7 mouse cellular contexts compared by ENCODE assay signal in the genomic region with DNA sequence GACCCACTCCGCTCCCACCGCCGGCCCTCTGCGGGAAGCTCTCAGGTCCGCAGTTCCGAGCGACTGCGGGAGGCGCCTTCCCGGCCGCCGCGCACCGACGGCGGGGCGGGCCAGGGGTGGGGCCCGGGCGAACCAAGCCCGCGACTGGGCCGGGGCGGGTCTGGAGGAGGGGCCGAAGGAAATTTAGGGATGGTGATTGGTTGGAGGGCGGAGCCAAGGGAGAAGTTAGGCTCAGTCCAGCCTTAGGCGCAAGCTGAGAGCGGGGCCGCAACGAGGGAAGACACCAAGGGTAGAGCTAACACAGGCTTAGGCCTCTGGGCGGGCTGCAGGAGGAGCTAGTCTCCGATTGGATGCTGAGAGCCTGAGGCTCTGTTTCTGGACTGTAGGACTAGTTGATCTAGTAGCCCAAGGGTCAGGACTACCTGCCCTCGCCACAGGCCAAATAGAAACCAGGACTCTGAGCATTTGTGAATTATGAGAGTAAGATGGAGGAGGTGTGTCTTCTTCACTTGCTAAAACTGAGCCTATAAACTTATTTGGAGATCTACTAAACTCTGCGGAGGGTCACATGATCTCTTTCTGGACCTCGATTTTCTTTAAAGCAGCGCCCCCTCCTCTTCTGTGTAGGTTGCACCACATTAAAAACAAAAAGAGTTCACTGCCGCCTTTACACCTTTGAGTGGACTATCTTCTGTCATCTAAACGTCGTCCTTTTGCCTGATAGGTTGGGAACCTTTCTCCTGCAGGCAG. TPM values are rescaled to one million over a fixed set of nuclear protein-coding genes. Genes with fewer than 3 reads are reported as not detected.
DNase-seq lines count a peak whose midpoint lies in the region; ATAC-seq and TF ChIP-seq lines count a peak whose summit lies in the region.

Gnai2 (minus strand) TSS at position 89 of the 750 bp plus-strand sequence.

- H3K9ac ChIP-seq in embryonic facial prominence, embryonic 13.5 days: peak within 1 kb of the TSS; percentile 93
- H3K9ac ChIP-seq in limb, embryonic 12.5 days (replicated peaks): peak within 1 kb of the TSS; percentile 90
- H3K9ac ChIP-seq in midbrain, embryonic 15.5 days: peak within 1 kb of the TSS; percentile 90

- peak within 1 kb of the TSS; percentile 99 for H3K4me2 ChIP-seq in embryonic facial prominence, embryonic 13.5 days
- peak within 1 kb of the TSS; percentile 100 for H3K4me2 ChIP-seq in limb, embryonic 12.5 days
- H3K4me2 ChIP-seq in midbrain, embryonic 15.5 days: peak within 1 kb of the TSS; percentile 97

- 3% methylated on average over 38 of the region's 38 CpGs for WGBS in embryonic facial prominence, embryonic 13.5 days
- WGBS in kidney, adult 2 months: 5% methylated on average over 38 of the region's 38 CpGs
- 4% methylated on average over 38 of the region's 38 CpGs for WGBS in limb, embryonic 12.5 days
- 5% methylated on average over 35 of the region's 38 CpGs for WGBS in midbrain, embryonic 15.5 days

- peak; percentile 62 for TF ChIP-seq POLR2A in kidney, adult 2 months (IDR thresholded peaks at IDR 0.05; ENCODE audit: low read depth, low read length)

- no peaks in the 10 kb centered on the region for H3K27me3 ChIP-seq in embryonic facial prominence, embryonic 13.5 days
- no peaks in the 10 kb centered on the region for H3K27me3 ChIP-seq in kidney, adult 2 months (replicated peaks; ENCODE audit: control insufficient read depth, insufficient read depth, low read length)
- no peaks in the 10 kb centered on the region for H3K27me3 ChIP-seq in limb, embryonic 12.5 days
- H3K27me3 ChIP-seq in midbrain, embryonic 15.5 days (replicated peaks): no peaks in the 10 kb centered on the region

- H3K9me3 ChIP-seq in embryonic facial prominence, embryonic 13.5 days: no peaks in the 10 kb centered on the region
- H3K9me3 ChIP-seq in limb, embryonic 12.5 days: no peaks in the 10 kb centered on the region
- no peaks in the 10 kb centered on the region for H3K9me3 ChIP-seq in midbrain, embryonic 15.5 days

- ATAC-seq in embryonic facial prominence, embryonic 13.5 days (ENCODE audit: insufficient number of reproducible peaks, insufficient read depth, low FRiP score, low TSS enrichment, low read depth): peak; percentile 92
- peak; percentile 96 for ATAC-seq in limb, embryonic 12.5 days (ENCODE audit: insufficient number of reproducible peaks, insufficient read depth, low FRiP score, low TSS enrichment, low read depth)
- ATAC-seq in midbrain, embryonic 15.5 days (replicated peaks): peak; percentile 90

- peaks cover 5% of the 10 kb centered on the region; the same call in 1 of the 2 replicates for H3K36me3 ChIP-seq in embryonic facial prominence, embryonic 13.5 days
- H3K36me3 ChIP-seq in kidney, adult 2 months (ENCODE audit: control insufficient read depth, insufficient read depth, low read length): no peaks in the 10 kb centered on the region
- peaks cover 6% of the 10 kb centered on the region; the same call in 1 of the 2 replicates for H3K36me3 ChIP-seq in limb, embryonic 12.5 days
- H3K36me3 ChIP-seq in midbrain, embryonic 15.5 days (replicated peaks): no peaks in the 10 kb centered on the region

- peak; percentile 96 for DNase-seq in adrenal gland, postnatal 25 days
- DNase-seq in heart, adult 18-20 months: peak; percentile 98 to 99
- DNase-seq in kidney, adult 2 months: peak; percentile 99
- DNase-seq in spleen, postnatal 10 days (ENCODE audit: low spot score in 2 of 2): peak; percentile 95 to 98

- H3K4me3 ChIP-seq in embryonic facial prominence, embryonic 13.5 days: peak within 1 kb of the TSS; percentile 84
- H3K4me3 ChIP-seq in kidney, adult 2 months (ENCODE audit: insufficient read depth, low read depth, low read length): peak within 1 kb of the TSS; percentile 71
- H3K4me3 ChIP-seq in limb, embryonic 12.5 days (replicated peaks): peak within 1 kb of the TSS; percentile 78
- H3K4me3 ChIP-seq in midbrain, embryonic 15.5 days: peak within 1 kb of the TSS; percentile 76

- TF ChIP-seq CTCF in kidney, adult 2 months (conservative IDR thresholded peaks at IDR 0.05; ENCODE audit: insufficient read depth, insufficient read length, low read depth, low read length): no peak

- H3K27ac ChIP-seq in embryonic facial prominence, embryonic 13.5 days: peak within 1 kb of the TSS; percentile 91
- peak within 1 kb of the TSS; percentile 83 for H3K27ac ChIP-seq in kidney, adult 2 months (ENCODE audit: insufficient read depth, low read depth, low read length)
- H3K27ac ChIP-seq in limb, embryonic 12.5 days: peak within 1 kb of the TSS; percentile 94
- H3K27ac ChIP-seq in midbrain, embryonic 15.5 days: peak within 1 kb of the TSS; percentile 92

- peaks cover 48% of the 10 kb centered on the region for H3K4me1 ChIP-seq in embryonic facial prominence, embryonic 13.5 days
- 0 out of 2 replicates have a peak, but pooled peaks cover 3% of the 10 kb centered on the region for H3K4me1 ChIP-seq in kidney, adult 2 months (ENCODE audit: control insufficient read depth, insufficient read depth, low read length)
- H3K4me1 ChIP-seq in limb, embryonic 12.5 days (replicated peaks): peaks cover 50% of the 10 kb centered on the region
- H3K4me1 ChIP-seq in midbrain, embryonic 15.5 days: peaks cover 66% of the 10 kb centered on the region

RNA-seq across cellular contexts. Expression of gene Gnai2, which starts in this region (rescaled TPM):
- total RNA-seq in adrenal gland, postnatal 25 days (2021): 202 and 238 TPM in 2 replicates
- 446 and 470 TPM in 2 replicates for polyA plus RNA-seq in embryonic facial prominence, embryonic 13.5 days (2015; fragmentation: Nextera tagmentation; extraction: Ambion mirVana)
- 100 to 1,000 TPM; 241 to 253 TPM for total RNA-seq in heart, adult 18-20 months (2021)
- 356 and 366 TPM in 2 replicates for polyA plus RNA-seq in kidney, adult 2 months (2012; rRNA removed)
- polyA plus RNA-seq in limb, embryonic 12.5 days (2016; fragmentation: Nextera tagmentation; extraction: Ambion mirVana): 400 and 416 TPM in 2 replicates
- polyA plus RNA-seq in midbrain, embryonic 15.5 days (2015; fragmentation: Nextera tagmentation; extraction: Ambion mirVana): 299 and 386 TPM in 2 replicates

Comparison
In these comparisons a context has a peak if more than half of its experiments do, and no peak if none do; other contexts are left out.
1. Peak in every context shown above with its lines: DNase-seq, ATAC-seq, H3K4me3 ChIP-seq and H3K27ac ChIP-seq.